Mouse (Mus musculus): ENCODE measurements around the gene March6. TPM values are rescaled to one million over a fixed set of nuclear protein-coding genes. Genes with fewer than 3 reads are reported as not detected.

The March6 gene
- polyA plus RNA-seq, 1 experiment = 2.7 TPM

- H3K4me1 ChIP-seq (ENCODE audit: control insufficient read depth) = no peaks in the 10 kb centered on the region
- H3K27me3 ChIP-seq (ENCODE audit: control insufficient read depth) = no peaks in the 10 kb centered on the region
- TF ChIP-seq GATA1 (IDR thresholded peaks at IDR 0.05; ENCODE audit: low read length) = no peak
- no peak for TF ChIP-seq TAL1 (IDR thresholded peaks at IDR 0.05; ENCODE audit: low read length)
- no peaks in the 10 kb centered on the region for H3K36me3 ChIP-seq (ENCODE audit: control insufficient read depth)
- no peak overlapping the region for H3K4me3 ChIP-seq (replicated peaks)
- no peaks in the 10 kb centered on the region for H3K9me3 ChIP-seq (ENCODE audit: control insufficient read depth, low read length)
These were observed 123.4 kb downstream of the March6 start for GRCm38 (mm10) chr15:31407490-31407889.

GRCm38 (mm10) chr15:31406881-31407280, 124.0 kb downstream of the March6 start:
- Histone ChIP-seq H3K4me3 (replicated peaks) (no peak overlapping the region), H3K9me3 (ENCODE audit: control insufficient read depth, low read length) (no peaks in the 10 kb centered on the region), H3K4me1 (ENCODE audit: control insufficient read depth) (no peaks in the 10 kb centered on the region), H3K27me3 (ENCODE audit: control insufficient read depth) (no peaks in the 10 kb centered on the region), H3K36me3 (ENCODE audit: control insufficient read depth) (no peaks in the 10 kb centered on the region)
- TF ChIP-seq TAL1 (IDR thresholded peaks at IDR 0.05; ENCODE audit: low read length) (no peak), GATA1 (IDR thresholded peaks at IDR 0.05; ENCODE audit: low read length) (no peak)

Other genes starting within 250 kb of the March6 start
- 0.04 TPM in 1 of 2 replicates, not detected in the other for gene Ankrd33b, start 163.3 kb downstream of the March6 start, polyA plus RNA-seq (2012)
- 0.06 and 0.13 TPM in 2 replicates for gene Ropn1l, start 77.3 kb downstream of the March6 start, polyA plus RNA-seq (2012)
- gene Cmbl, start 34.3 kb upstream of the March6 start, polyA plus RNA-seq (2012) = not detected in 2 replicates
- gene Cct5, start 70.8 kb upstream of the March6 start, polyA plus RNA-seq (2012) = 2.6 and 3.0 TPM in 2 replicates
- 0.48 and 0.71 TPM in 2 replicates for gene Fam173b, start 70.8 kb upstream of the March6 start, polyA plus RNA-seq (2012)